ENCODE assay signal across 22 mouse cellular contexts in genomic region chr5:140935848-140936247, GRCm38 (mm10).
DNase-seq lines count a peak whose midpoint lies in the region; ATAC-seq and TF ChIP-seq lines count a peak whose summit lies in the region.
"Had no signal": no experiment of that assay in that cellular context is flagged by ENCODE, and none has a peak within 500 bp of the region (broad histone marks: within the 10 kb centered on the region; RNA-seq: fewer than 3 reads in every experiment).

No protein-coding gene starts in this region.

- no peaks in the 10 kb centered on the region for H3K36me3 ChIP-seq in kidney, embryonic 14.5 days (ENCODE audit: control insufficient read depth, insufficient read depth, low read length)
- no peaks in the 10 kb centered on the region for H3K36me3 ChIP-seq in kidney, embryonic 15.5 days
- no peaks in the 10 kb centered on the region for H3K36me3 ChIP-seq in kidney, postnatal 0 days (ENCODE audit: insufficient read depth, low read length)
- no peaks in the 10 kb centered on the region for H3K36me3 ChIP-seq in midbrain, embryonic 11.5 days (ENCODE audit: control insufficient read depth, insufficient read depth, low read length)
- H3K36me3 ChIP-seq in midbrain, embryonic 16.5 days (ENCODE audit: control insufficient read depth, insufficient read depth, low read length) = no peaks in the 10 kb centered on the region
- H3K36me3 ChIP-seq: G1E had no signal

- WGBS in kidney, embryonic 14.5 days = 65% methylated on average over 3 of the region's 3 CpGs
- WGBS in kidney, embryonic 15.5 days = 59% methylated on average over 3 of the region's 3 CpGs
- WGBS in kidney, postnatal 0 days = 52% methylated on average over 3 of the region's 3 CpGs
- 89% methylated on average over 3 of the region's 3 CpGs for WGBS in midbrain, embryonic 11.5 days
- WGBS in midbrain, embryonic 16.5 days = 92% methylated on average over 3 of the region's 3 CpGs

- H3K9me3 ChIP-seq in kidney, embryonic 14.5 days (ENCODE audit: control insufficient read depth, low read length) = no peaks in the 10 kb centered on the region
- no peaks in the 10 kb centered on the region for H3K9me3 ChIP-seq in kidney, embryonic 15.5 days (replicated peaks)
- no peaks in the 10 kb centered on the region for H3K9me3 ChIP-seq in kidney, postnatal 0 days (replicated peaks; ENCODE audit: low read length)
- H3K9me3 ChIP-seq in midbrain, embryonic 11.5 days (ENCODE audit: control insufficient read depth, low read length) = no peaks in the 10 kb centered on the region
- no peaks in the 10 kb centered on the region for H3K9me3 ChIP-seq in midbrain, embryonic 16.5 days (replicated peaks; ENCODE audit: control insufficient read depth, low read length, poor library complexity, severe bottlenecking)

- peaks cover 3% of the 10 kb centered on the region; the same call in 1 of the 2 replicates for H3K4me1 ChIP-seq in kidney, embryonic 14.5 days (ENCODE audit: control insufficient read depth, insufficient read depth, low read length)
- H3K4me1 ChIP-seq in kidney, embryonic 15.5 days = peaks cover 14% of the 10 kb centered on the region; the same call in 1 of the 2 replicates
- H3K4me1 ChIP-seq in kidney, postnatal 0 days (replicated peaks; ENCODE audit: insufficient read depth, low read length) = no peaks in the 10 kb centered on the region
- H3K4me1 ChIP-seq in midbrain, embryonic 11.5 days (ENCODE audit: control insufficient read depth, insufficient read depth, low read length) = no peaks in the 10 kb centered on the region
- H3K4me1 ChIP-seq in midbrain, embryonic 16.5 days (ENCODE audit: control insufficient read depth, insufficient read depth, low read length) = 0 out of 2 replicates have a peak, but pooled peaks cover 4% of the 10 kb centered on the region

- no peak for TF ChIP-seq CTCF in kidney, postnatal 0 days (IDR thresholded peaks at IDR 0.05; ENCODE audit: low read depth)

- ATAC-seq in kidney, embryonic 14.5 days (ENCODE audit: low FRiP score, low TSS enrichment) = peak; percentile 75
- ATAC-seq in kidney, embryonic 15.5 days (replicated peaks; ENCODE audit: low FRiP score) = peak; percentile 70; the same call in 1 of the 2 replicates
- 0 out of 2 replicates have a peak, but pooled peaks have one; percentile 22 for ATAC-seq in kidney, postnatal 0 days (replicated peaks; ENCODE audit: low FRiP score, low read depth)
- no peak for ATAC-seq in midbrain, embryonic 11.5 days (ENCODE audit: low FRiP score)
- ATAC-seq in midbrain, embryonic 16.5 days = no peak
- ATAC-seq: activated CD4-positive, CD25-positive, alpha-beta regulatory T cell, adult 4 months; CD4-positive, CD25-positive, alpha-beta regulatory T cell, adult 4 months; Patski had no signal

- H3K9ac ChIP-seq in kidney, embryonic 14.5 days (ENCODE audit: low read depth, low read length) = no peak overlapping the region
- no peak overlapping the region for H3K9ac ChIP-seq in kidney, embryonic 15.5 days
- no peak overlapping the region for H3K9ac ChIP-seq in kidney, postnatal 0 days (ENCODE audit: low read depth, low read length)
- no peak overlapping the region for H3K9ac ChIP-seq in midbrain, embryonic 11.5 days (ENCODE audit: low read length)
- H3K9ac ChIP-seq in midbrain, embryonic 16.5 days (ENCODE audit: low read depth, low read length) = no peak overlapping the region

- H3K27me3 ChIP-seq in kidney, embryonic 14.5 days (ENCODE audit: control insufficient read depth, insufficient read depth, low read length) = no peaks in the 10 kb centered on the region
- 0 out of 2 replicates have a peak, but pooled peaks cover 4% of the 10 kb centered on the region for H3K27me3 ChIP-seq in kidney, embryonic 15.5 days
- H3K27me3 ChIP-seq in kidney, postnatal 0 days (ENCODE audit: insufficient read depth, low read length) = no peaks in the 10 kb centered on the region
- H3K27me3 ChIP-seq in midbrain, embryonic 11.5 days (ENCODE audit: control insufficient read depth, insufficient read depth, low read length) = no peaks in the 10 kb centered on the region
- no peaks in the 10 kb centered on the region for H3K27me3 ChIP-seq in midbrain, embryonic 16.5 days (ENCODE audit: control insufficient read depth, insufficient read depth, low read depth, low read length)
- H3K27me3 ChIP-seq: CH12.LX had no signal

- DNase-seq in kidney, postnatal 25 days = no peak
- no peak for DNase-seq in kidney, adult 11 months
- DNase-seq in kidney, postnatal 0 days (ENCODE audit: low spot score) = peak; percentile 53
- no peak for DNase-seq in kidney, adult 18-20 months
- DNase-seq in midbrain, embryonic 11.5 days (ENCODE audit: low spot score, missing footprints) = peak; percentile 12
- DNase-seq: adrenal gland, adult 2 months; adrenal gland, adult 8-10 months; adrenal gland, postnatal 10 days; adrenal gland, postnatal 14 days; adrenal gland, postnatal 25 days; adrenal gland, postnatal 36 days; B cell, adult 2 months; cerebellum, adult 11 months; cerebellum, adult 11-12 months had no signal

- H3K4me3 ChIP-seq in kidney, embryonic 14.5 days (ENCODE audit: low read length) = no peak overlapping the region
- H3K4me3 ChIP-seq in kidney, embryonic 15.5 days (replicated peaks) = no peak overlapping the region
- no peak overlapping the region for H3K4me3 ChIP-seq in kidney, postnatal 0 days (replicated peaks; ENCODE audit: low read depth, low read length)
- no peak overlapping the region for H3K4me3 ChIP-seq in midbrain, embryonic 11.5 days (ENCODE audit: low read depth, low read length)
- no peak overlapping the region for H3K4me3 ChIP-seq in midbrain, embryonic 16.5 days (ENCODE audit: low read depth, low read length)

- H3K27ac ChIP-seq in kidney, embryonic 14.5 days (ENCODE audit: low read depth, low read length) = no peak overlapping the region
- no peak overlapping the region for H3K27ac ChIP-seq in kidney, embryonic 15.5 days
- no peak overlapping the region for H3K27ac ChIP-seq in kidney, postnatal 0 days
- H3K27ac ChIP-seq in midbrain, embryonic 11.5 days (ENCODE audit: low read depth, low read length) = no peak overlapping the region
- no peak overlapping the region for H3K27ac ChIP-seq in midbrain, embryonic 16.5 days (ENCODE audit: low read length)

- no peak overlapping the region for H3K4me2 ChIP-seq in kidney, embryonic 14.5 days (replicated peaks; ENCODE audit: low read depth, low read length)
- no peak overlapping the region for H3K4me2 ChIP-seq in kidney, embryonic 15.5 days
- no peak overlapping the region for H3K4me2 ChIP-seq in kidney, postnatal 0 days (ENCODE audit: low read length)
- H3K4me2 ChIP-seq in midbrain, embryonic 11.5 days = no peak overlapping the region
- H3K4me2 ChIP-seq in midbrain, embryonic 16.5 days (ENCODE audit: low read length) = no peak overlapping the region

Comparison
In these comparisons a context has a peak if more than half of its experiments do, and no peak if none do; other contexts are left out.
1. DNase-seq: peak in kidney, postnatal 0 days (single experiment) and midbrain, embryonic 11.5 days (single experiment); none in kidney, postnatal 25 days (0 of 2), kidney, adult 11 months (single experiment) and kidney, adult 18-20 months (single experiment).
2. ATAC-seq: peak in kidney, embryonic 14.5 days (single experiment), kidney, embryonic 15.5 days (single experiment) and kidney, postnatal 0 days (single experiment); none in midbrain, embryonic 11.5 days (single experiment) and midbrain, embryonic 16.5 days (single experiment).